Mouse (Mus musculus) MEL (cell line): ENCODE results near the gene Fmo5. TPM values are rescaled to one million over a fixed set of nuclear protein-coding genes. Genes with fewer than 3 reads are reported as not detected.

Experiments used
- DNase-seq: peaks from one replicate; pipeline ENCODE4 v3.0.0; 2011; ENCODE audit warnings: low read depth, low spot score
- H3K27ac ChIP-seq: 2 replicates; pipeline ENCODE4 v1.5.1; 2012; ENCODE audit warnings: low read depth, mild to moderate bottlenecking, control low read depth, low read length, moderate library complexity; ENCODE audit not compliant: control insufficient read depth
- H3K27me3 ChIP-seq, 2 experiments: fragments of 150-350 bp in 1 of 2; sonication (generic) in 1 of 2; 2 replicates each; pipeline ENCODE4 v1.6.1; 2012; ENCODE audit warnings: low read length in 2 of 2, mild to moderate bottlenecking in 2 of 2, improper control_type of control experiment in 1 of 2, moderate library complexity in 1 of 2; ENCODE audit not compliant: insufficient read depth in 2 of 2, control insufficient read depth in 1 of 2
- H3K36me3 ChIP-seq, 2 experiments: 2 replicates each; pipeline ENCODE4 v1.6.1; 2012 to 2014; ENCODE audit warnings: low read length in 2 of 2, improper control_type of control experiment in 1 of 2, inconsistent platforms in 1 of 2, mild to moderate bottlenecking in 1 of 2; ENCODE audit not compliant: insufficient read depth in 2 of 2, control insufficient read depth in 1 of 2
- H3K4me1 ChIP-seq, 2 experiments: fragments of 150-350 bp in 1 of 2; sonication (generic) in 1 of 2; 2 replicates each; pipeline ENCODE4 v1.6.1; 2012; ENCODE audit warnings: low read length in 2 of 2, improper control_type of control experiment in 1 of 2, mild to moderate bottlenecking in 1 of 2; ENCODE audit not compliant: insufficient read depth in 2 of 2, control insufficient read depth in 1 of 2
- H3K4me3 ChIP-seq, 2 experiments: fragments of 150-350 bp in 1 of 2; sonication (generic) in 1 of 2; 2 replicates each; pipeline ENCODE4 v1.5.1; 2012; ENCODE audit warnings: low read depth in 2 of 2, low read length in 2 of 2, mild to moderate bottlenecking in 2 of 2, moderate library complexity in 2 of 2, control low read depth in 1 of 2, improper control_type of control experiment in 1 of 2; ENCODE audit not compliant: control insufficient read depth in 1 of 2, insufficient read depth in 1 of 2
- H3K79me2 ChIP-seq: 2 replicates; pipeline ENCODE4 v1.6.1; 2012; ENCODE audit warnings: mild to moderate bottlenecking, low read length, moderate library complexity; ENCODE audit not compliant: control insufficient read depth, poor library complexity, insufficient read depth
- H3K9ac ChIP-seq: 2 replicates; pipeline ENCODE4 v1.6.1; 2012; ENCODE audit warnings: low read depth, mild to moderate bottlenecking, control low read depth, low read length, moderate library complexity; ENCODE audit not compliant: control insufficient read depth, poor library complexity, severe bottlenecking
- H3K9me3 ChIP-seq: fragments of 150-350 bp; sonication (generic); replicated peaks from 2 replicates; pipeline ENCODE4 v1.6.1; 2012; ENCODE audit warnings: mild to moderate bottlenecking, low read length, improper control_type of control experiment, moderate library complexity; ENCODE audit not compliant: insufficient read depth
- CHD2 ChIP-seq: IDR thresholded peaks from 2 replicates; pipeline ENCODE4 v1.6.1; 2011; ENCODE audit warnings: low read length, improper control_type of control experiment
- E2F4 ChIP-seq: IDR thresholded peaks from 2 replicates; pipeline ENCODE4 v1.6.1; 2011; ENCODE audit warnings: low read depth, low read length, improper control_type of control experiment, borderline replicate concordance
- EP300 ChIP-seq, 2 experiments: IDR thresholded peaks; 2 replicates each; pipeline ENCODE4 v1.6.1; 2011; ENCODE audit warnings: improper control_type of control experiment in 2 of 2, low read length in 2 of 2, low read depth in 1 of 2, mild to moderate bottlenecking in 1 of 2
- ETS1 ChIP-seq: IDR thresholded peaks from 2 replicates; pipeline ENCODE4 v1.6.1; 2012; ENCODE audit warnings: low read depth, mild to moderate bottlenecking, inconsistent platforms, low read length, improper control_type of control experiment, moderate library complexity
- GABPA ChIP-seq: IDR thresholded peaks from 2 replicates; pipeline ENCODE4 v1.6.1; 2012; ENCODE audit warnings: low read depth, mild to moderate bottlenecking, inconsistent platforms, low read length, improper control_type of control experiment, moderate library complexity
- HCFC1 ChIP-seq: IDR thresholded peaks from 2 replicates; pipeline ENCODE4 v1.6.1; 2012; ENCODE audit warnings: low read depth, mild to moderate bottlenecking, inconsistent platforms, low read length, improper control_type of control experiment, moderate library complexity
- KAT2A ChIP-seq: conservative IDR thresholded peaks from 2 replicates; pipeline ENCODE4 v1.6.1; 2012; ENCODE audit warnings: low read depth, low read length, improper control_type of control experiment, inconsistent platforms
- MAX ChIP-seq: IDR thresholded peaks from 2 replicates; pipeline ENCODE4 v1.6.1; 2011; ENCODE audit warnings: low read length, improper control_type of control experiment
- MAZ ChIP-seq: IDR thresholded peaks from 2 replicates; pipeline ENCODE4 v1.6.1; 2012; ENCODE audit warnings: low read depth, mild to moderate bottlenecking, inconsistent platforms, low read length, improper control_type of control experiment
- NELFE ChIP-seq: IDR thresholded peaks from 2 replicates; pipeline ENCODE4 v1.6.1; 2011; ENCODE audit warnings: low read depth, low read length, improper control_type of control experiment
- POLR2A ChIP-seq, 2 experiments: IDR thresholded peaks; 2 replicates each; pipeline ENCODE4 v1.6.1; 2011 to 2012; ENCODE audit warnings: low read length in 2 of 2, mild to moderate bottlenecking in 2 of 2, control low read depth in 1 of 2, improper control_type of control experiment in 1 of 2, low read depth in 1 of 2, moderate library complexity in 1 of 2; ENCODE audit not compliant: control insufficient read depth in 1 of 2, insufficient read depth in 1 of 2, poor library complexity in 1 of 2
- POLR2AphosphoS5 ChIP-seq: IDR thresholded peaks from 2 replicates; pipeline ENCODE4 v1.6.1; 2012; ENCODE audit warnings: low read depth, borderline replicate concordance, mild to moderate bottlenecking, inconsistent platforms, low read length, moderate library complexity, mixed read lengths
- SIN3A ChIP-seq: IDR thresholded peaks from 2 replicates; pipeline ENCODE4 v1.6.1; 2012; ENCODE audit warnings: low read length, improper control_type of control experiment, inconsistent platforms
- TBP ChIP-seq: IDR thresholded peaks from 2 replicates; pipeline ENCODE4 v1.8.0; 2011; ENCODE audit warnings: low read depth, low read length, improper control_type of control experiment
- TCF12 ChIP-seq: IDR thresholded peaks from 2 replicates; pipeline ENCODE4 v1.6.1; 2014; ENCODE audit warnings: low read depth, mild to moderate bottlenecking, inconsistent platforms, low read length, improper control_type of control experiment, moderate library complexity
- ZC3H11A ChIP-seq: IDR thresholded peaks from 2 replicates; pipeline ENCODE4 v1.6.1; 2012; ENCODE audit warnings: low read depth, mild to moderate bottlenecking, inconsistent platforms, low read length, improper control_type of control experiment
- ZMIZ1 ChIP-seq: IDR thresholded peaks from 2 replicates; pipeline ENCODE4 v1.6.1; 2012; ENCODE audit warnings: low read depth, mild to moderate bottlenecking, inconsistent platforms, low read length, improper control_type of control experiment, moderate library complexity
- polyA plus RNA-seq, 2 experiments: library from polyadenylated mRNA; stranded (reverse) in 1 of 2; unstranded in 1 of 2; fragments of >175 nt in 1 of 2; fragments of >200 nt in 1 of 2; gene quantifications; 2 replicates each; pipeline versions ENCODE4 v1.2.1 to v1.2.4; 2012; ENCODE audit warnings: low replicate concordance in 2 of 2, low read depth in 1 of 2; ENCODE audit not compliant: insufficient read length in 2 of 2, insufficient read depth in 1 of 2, missing spikeins in 1 of 2
- total RNA-seq: library from RNA; depleted of rRNA; stranded (reverse); fragments of 300-350 nt; gene quantifications from 2 replicates; pipeline ENCODE4 v1.2.3, GENCODE M21; 2012

Fmo5 gene
- total and polyA plus RNA-seq, 3 experiments, result 0.12 to 0.39 TPM; not detected in 1

DNA sequence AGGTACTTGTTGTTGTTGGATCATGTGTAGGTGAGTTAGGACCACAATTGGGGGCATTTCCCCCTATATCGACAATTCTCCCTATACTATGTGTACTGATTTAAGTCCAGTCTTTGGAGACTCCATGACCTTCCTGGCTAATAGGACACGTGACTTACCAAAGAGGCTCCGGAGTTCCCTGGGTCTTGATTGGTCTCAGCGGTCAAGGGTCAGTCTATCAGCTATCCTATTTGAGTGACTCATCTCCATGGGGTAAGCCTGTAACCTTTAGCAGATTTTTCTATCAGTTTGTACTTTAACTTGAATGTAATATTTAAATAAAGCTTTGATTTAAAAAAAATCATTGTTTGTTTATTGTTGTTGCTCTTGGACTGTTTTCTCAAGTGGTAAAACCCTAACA lies 7.9 kb upstream of the Fmo5 start:
- H3K4me1 ChIP-seq, result peaks cover 3 to 5% of the 10 kb centered on the region in 2 experiments; a peak in 2 of 4 replicates

DNA sequence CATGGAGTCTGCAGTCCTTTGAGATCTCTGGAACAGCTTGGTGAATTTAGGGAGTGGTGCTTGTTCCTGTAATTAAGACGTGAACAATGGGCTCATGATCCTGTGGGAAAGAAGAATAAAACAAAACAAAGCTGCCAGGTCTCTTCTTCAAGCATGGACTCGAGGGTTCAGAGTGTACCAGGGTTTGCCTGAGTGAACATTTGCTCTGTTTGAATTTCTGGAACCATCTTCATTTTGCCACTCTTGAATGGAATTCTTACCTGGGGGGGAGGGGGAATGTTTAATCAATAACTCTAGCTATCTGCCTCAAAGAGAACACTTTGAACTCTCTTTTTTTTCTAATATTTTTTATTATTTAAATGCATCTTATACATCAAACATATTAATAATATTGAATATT lies 4.0 kb upstream of the Fmo5 start:
- H3K9me3 ChIP-seq, result no peaks in the 10 kb centered on the region
- no peaks in the 10 kb centered on the region for H3K79me2 ChIP-seq
- TF ChIP-seq NELFE (no peak), CHD2 (no peak), MAX (no peak), SIN3A (no peak), HCFC1 (no peak), MAZ (no peak), TBP (no peak), GABPA (no peak), ZMIZ1 (no peak), POLR2AphosphoS5 (no peak)
- H3K36me3 ChIP-seq, result peaks cover 0 to 6% of the 10 kb centered on the region in 2 experiments; a peak in 2 of 4 replicates
- H3K4me3 ChIP-seq, result no peak overlapping the region
- no peak overlapping the region for H3K27ac ChIP-seq
- H3K9ac ChIP-seq, result no peak overlapping the region
- no peak for DNase-seq
- H3K27me3 ChIP-seq, result peaks cover 14 to 18% of the 10 kb centered on the region in 2 experiments
- peaks cover 2 to 12% of the 10 kb centered on the region in 2 experiments; a peak in 3 of 4 replicates for H3K4me1 ChIP-seq

More for the DNA sequence above, 7.9 kb upstream of the Fmo5 start:
- Histone ChIP-seq H3K36me3 (peaks cover 0 to 5% of the 10 kb centered on the region in 2 experiments; a peak in 2 of 4 replicates), H3K9ac (no peak overlapping the region), H3K9me3 (no peaks in the 10 kb centered on the region), H3K4me3 (no peak overlapping the region), H3K27me3 (peaks cover 15 to 19% of the 10 kb centered on the region in 2 experiments), H3K27ac (no peak overlapping the region), H3K79me2 (no peaks in the 10 kb centered on the region)
- DNase-seq, result no peak
- no peak for TF ChIP-seq ZMIZ1
- no peak for TF ChIP-seq MAX
- no peak for TF ChIP-seq KAT2A
- no peak for TF ChIP-seq HCFC1
- TF ChIP-seq E2F4, result no peak
- no peak for TF ChIP-seq POLR2A (IDR thresholded peaks at IDR 0.05; ENCODE audit: control insufficient read depth in 1 of 2, insufficient read depth in 1 of 2, low read depth in 1 of 2, low read length in 2 of 2, poor library complexity in 1 of 2)
- no peak for TF ChIP-seq EP300 (IDR thresholded peaks at IDR 0.05; ENCODE audit: low read depth in 1 of 2, low read length in 2 of 2)
- TF ChIP-seq TCF12, result no peak
- no peak for TF ChIP-seq ETS1
- no peak for TF ChIP-seq ZC3H11A
